Comparison of ENCODE assay signal across 8 mouse cellular contexts in genomic region chr6:149100174-149101075, GRCm38 (mm10). TPM values are rescaled to one million over a fixed set of nuclear protein-coding genes. Genes with fewer than 3 reads are reported as not detected.
DNase-seq lines count a peak whose midpoint lies in the region; ATAC-seq and TF ChIP-seq lines count a peak whose summit lies in the region.

No protein-coding gene starts in this region.

- DNase-seq in adrenal gland, adult (ENCODE audit: inconsistent age in 2 of 2, low spot score in 1 of 2) = peak; percentile 73 to 93
- DNase-seq in gastrocnemius, postnatal 10 days = peak; percentile 42
- DNase-seq in hindbrain, postnatal 0 days (ENCODE audit: low spot score) = peak; percentile 77
- peak; percentile 62 to 64 for DNase-seq in left cerebral cortex, adult 2 months (ENCODE audit: extremely low spot score in 1 of 2, low spot score in 2 of 2)
- DNase-seq in lung, postnatal 36 days = peak; percentile 52
- DNase-seq in retina, postnatal 1 day = peak; percentile 80
- DNase-seq in urinary bladder, postnatal 25 days (ENCODE audit: low spot score) = peak; percentile 33

- no peaks in the 10 kb centered on the region for H3K36me3 ChIP-seq in hindbrain, postnatal 0 days (ENCODE audit: insufficient read depth, low read length)

- H3K9me3 ChIP-seq in hindbrain, postnatal 0 days (ENCODE audit: low read length) = no peaks in the 10 kb centered on the region

- intact Hi-C loops in left cerebral cortex, adult 2 months (cut with DNase I) = loop anchor here (2.0 to 5.0 kb wide), 2 partner anchors 40 to 268 kb away; partner anchors contain the start of gene Ipo8

- H3K4me2 ChIP-seq in hindbrain, postnatal 0 days (ENCODE audit: low read depth, low read length) = peak overlapping the region; percentile 74

- peak overlapping the region; percentile 96 for H3K9ac ChIP-seq in hindbrain, postnatal 0 days (replicated peaks; ENCODE audit: low read length)

- H3K27me3 ChIP-seq in hindbrain, postnatal 0 days (ENCODE audit: insufficient read depth, low read length) = no peaks in the 10 kb centered on the region

- peak overlapping the region; percentile 98 for H3K27ac ChIP-seq in cortical plate, adult 2 months (ENCODE audit: insufficient read depth, low read length)
- H3K27ac ChIP-seq in hindbrain, postnatal 0 days = peak overlapping the region; percentile 96
- peak overlapping the region; percentile 95 for H3K27ac ChIP-seq in left cerebral cortex, adult 2 months

- peak; percentile 62 for ATAC-seq in hindbrain, postnatal 0 days

- H3K4me1 ChIP-seq in cortical plate, adult 2 months (ENCODE audit: control insufficient read depth, insufficient read depth, low read length) = no peaks in the 10 kb centered on the region
- H3K4me1 ChIP-seq in hindbrain, postnatal 0 days (ENCODE audit: insufficient read depth, low read length) = peaks cover 4% of the 10 kb centered on the region; the same call in 1 of the 2 replicates

- peak overlapping the region; percentile 79 for H3K4me3 ChIP-seq in cortical plate, adult 2 months (ENCODE audit: insufficient read depth, low read length)
- peak overlapping the region; percentile 97 for H3K4me3 ChIP-seq in hindbrain, postnatal 0 days (ENCODE audit: low read length)
- H3K4me3 ChIP-seq in left cerebral cortex, adult 2 months = peak overlapping the region; percentile 64

- under 1% methylated on average over 52 of the region's 52 CpGs for WGBS in hindbrain, postnatal 0 days

- peak; percentile 53 for TF ChIP-seq POLR2A in cortical plate, adult 2 months (IDR thresholded peaks at IDR 0.05; ENCODE audit: extremely low read depth, insufficient read depth, low read length)

- no peak for TF ChIP-seq CTCF in cortical plate, adult 2 months (IDR thresholded peaks at IDR 0.05; ENCODE audit: extremely low read depth, insufficient read depth, low read length)
- TF ChIP-seq CTCF in hindbrain, postnatal 0 days (IDR thresholded peaks at IDR 0.05; ENCODE audit: low read depth) = no peak; the same call in none of the 2 replicates
- no peak; the same call in 1 of the 2 replicates for TF ChIP-seq CTCF in left cerebral cortex, adult 2 months (IDR thresholded peaks at IDR 0.05)

RNA-seq across cellular contexts. Expression of gene Dennd5b, which starts 1.1 kb away (rescaled TPM):
- 20.4 and 20.6 TPM in 2 replicates for polyA plus RNA-seq in cortical plate, adult 2 months (2012; rRNA removed)
- total RNA-seq in gastrocnemius, postnatal 10 days (2021) = 10 to 100 TPM; 10.5 TPM
- total RNA-seq in hindbrain, postnatal 0 days (2014; rRNA removed) = 42.4 and 61.0 TPM in 2 replicates
- polyA plus RNA-seq in hindbrain, postnatal 0 days (2015; fragmentation: Nextera tagmentation; extraction: Ambion mirVana) = 11.9 TPM in 2 replicates
- 10 to 100 TPM; 67.8 to 73.1 TPM for total RNA-seq in left cerebral cortex, adult 2 months (2021)

RNA-seq across cellular contexts. Expression of gene Gm10203, which starts 29.5 kb away (rescaled TPM):
- polyA plus RNA-seq in cortical plate, adult 2 months (2012; rRNA removed) = not detected in 2 replicates
- total RNA-seq in gastrocnemius, postnatal 10 days (2021) = not detected
- not detected in 2 replicates for total RNA-seq in hindbrain, postnatal 0 days (2014; rRNA removed)
- polyA plus RNA-seq in hindbrain, postnatal 0 days (2015; fragmentation: Nextera tagmentation; extraction: Ambion mirVana) = not detected in 2 replicates
- total RNA-seq in left cerebral cortex, adult 2 months (2021) = not detected

RNA-seq across cellular contexts. Expression of gene Etfbkmt, which starts 39.2 kb away (rescaled TPM):
- polyA plus RNA-seq in cortical plate, adult 2 months (2012; rRNA removed) = 5.3 and 5.7 TPM in 2 replicates
- 10 to 100 TPM in 1 of 2 experiments, 1 to 10 TPM in 1; 7.5 to 13.5 TPM for total RNA-seq in gastrocnemius, postnatal 10 days (2021)
- 3.0 and 4.9 TPM in 2 replicates for total RNA-seq in hindbrain, postnatal 0 days (2014; rRNA removed)
- polyA plus RNA-seq in hindbrain, postnatal 0 days (2015; fragmentation: Nextera tagmentation; extraction: Ambion mirVana) = 6.6 TPM in 2 replicates
- total RNA-seq in left cerebral cortex, adult 2 months (2021) = 1 to 10 TPM; 2.2 to 2.6 TPM

Comparison
In these comparisons a context has a peak if more than half of its experiments do, and no peak if none do; other contexts are left out.
1. Peak in every context shown above with its lines: DNase-seq, ATAC-seq, H3K4me3 ChIP-seq and H3K27ac ChIP-seq.
2. DNase-seq: peak in every context shown above with its lines; median percentile 83 in adrenal gland, adult; 80 in retina, postnatal 1 day; 77 in hindbrain, postnatal 0 days; 63 in left cerebral cortex, adult 2 months; 52 in lung, postnatal 36 days; 42 in gastrocnemius, postnatal 10 days; 33 in urinary bladder, postnatal 25 days.